Comparison of ENCODE assay signal across 11 mouse cellular contexts in the genomic region with DNA sequence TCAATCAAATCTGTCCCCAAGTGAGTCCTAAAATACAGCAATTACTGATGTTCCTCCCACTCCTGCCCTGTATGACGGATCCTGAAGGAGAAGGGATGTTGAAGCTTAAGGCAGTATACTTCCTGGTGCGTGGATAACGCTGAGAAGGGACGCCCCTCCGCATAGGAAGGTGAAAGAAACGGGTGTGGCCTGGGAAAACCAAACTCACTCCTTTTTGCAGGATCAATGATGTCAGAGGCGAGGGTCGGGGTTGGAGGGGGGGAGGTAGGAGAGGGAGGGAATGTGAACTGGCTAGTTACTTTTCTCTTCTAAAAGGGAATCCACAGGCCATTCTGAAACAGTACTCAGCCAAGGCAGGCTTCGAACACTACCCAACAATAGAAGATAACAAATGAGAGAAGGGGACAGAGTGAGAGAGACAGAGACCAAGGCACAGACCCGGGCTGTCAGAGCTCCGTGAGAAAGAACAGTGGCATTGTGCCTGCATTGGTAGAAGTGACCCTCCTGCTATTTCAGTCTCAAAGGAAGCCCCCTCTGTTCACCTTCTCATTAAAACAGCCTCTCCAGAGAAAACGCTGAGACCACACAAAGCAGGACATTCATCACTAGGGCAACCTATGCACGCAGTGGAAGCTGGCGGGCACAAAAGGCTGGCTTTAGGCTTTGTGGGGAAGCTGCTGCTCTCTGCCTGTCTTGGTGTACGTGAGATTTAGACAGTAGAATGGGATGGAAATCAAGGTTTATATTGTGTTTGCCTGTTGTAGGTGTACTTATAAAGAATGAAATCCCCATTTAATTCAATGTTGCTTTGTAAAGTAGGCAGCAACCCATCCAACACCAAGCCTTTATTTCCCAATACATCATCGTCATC.
DNase-seq lines count a peak whose midpoint lies in the region; ATAC-seq lines count a peak whose summit lies in the region.
"Had no signal": no experiment of that assay in that cellular context is flagged by ENCODE, and none has a peak within 500 bp of the region (broad histone marks: within the 10 kb centered on the region; RNA-seq: fewer than 3 reads in every experiment).

No protein-coding gene starts in this region.

- 5% methylated on average over 16 of the region's 16 CpGs for WGBS in forebrain, embryonic 14.5 days
- WGBS in neural tube, embryonic 13.5 days: 22% methylated on average over 16 of the region's 16 CpGs

- DNase-seq in embryo, embryonic 11.5 days (ENCODE audit: low read depth, low spot score): peak; percentile 13
- DNase-seq in forebrain, embryonic 14.5 days (ENCODE audit: low spot score): peak; percentile 84
- peak; percentile 74 for DNase-seq in mesoderm, embryonic 11.5 days (ENCODE audit: low read depth, low spot score)
- no peak for DNase-seq in right cerebral cortex, adult 18-20 months
- DNase-seq in kidney, postnatal 36 days: no peak
- no peak for DNase-seq in ovary, postnatal 14 days (ENCODE audit: low spot score)
- DNase-seq: liver; thymus, postnatal 14 days had no signal

- peak; percentile 94 for ATAC-seq in forebrain, embryonic 14.5 days
- peak; percentile 95 for ATAC-seq in neural tube, embryonic 13.5 days (ENCODE audit: low read depth)

- no peaks in the 10 kb centered on the region for H3K9me3 ChIP-seq in forebrain, embryonic 14.5 days (replicated peaks; ENCODE audit: control insufficient read depth, low read length)
- H3K9me3 ChIP-seq in neural tube, embryonic 13.5 days: no peaks in the 10 kb centered on the region; the same call in 1 of the 2 replicates
- H3K9me3 ChIP-seq: heart, embryonic 10.5 days; lung, embryonic 15.5 days had no signal

- peak overlapping the region; percentile 6; the same call in 1 of the 2 replicates for H3K9ac ChIP-seq in forebrain, embryonic 14.5 days (ENCODE audit: low read length)
- no peak overlapping the region for H3K9ac ChIP-seq in neural tube, embryonic 13.5 days
- H3K9ac ChIP-seq: lung, embryonic 15.5 days had no signal

- H3K4me1 ChIP-seq in forebrain, embryonic 14.5 days (ENCODE audit: control insufficient read depth, insufficient read depth, low read length): peaks cover 7% of the 10 kb centered on the region; the same call in 1 of the 2 replicates
- peaks cover 12% of the 10 kb centered on the region for H3K4me1 ChIP-seq in neural tube, embryonic 13.5 days (replicated peaks)
- H3K4me1 ChIP-seq: heart, embryonic 10.5 days; lung, embryonic 15.5 days had no signal

- peak overlapping the region; percentile 74 for H3K27ac ChIP-seq in forebrain, embryonic 14.5 days (ENCODE audit: low read depth, low read length)
- H3K27ac ChIP-seq in neural tube, embryonic 13.5 days (replicated peaks): peak overlapping the region; percentile 50
- H3K27ac ChIP-seq: heart, embryonic 10.5 days; lung, embryonic 15.5 days had no signal

- H3K4me3 ChIP-seq in forebrain, embryonic 14.5 days (ENCODE audit: low read depth, low read length): 0 out of 2 replicates have a peak overlapping the region, but pooled peaks have one; percentile 5
- H3K4me3 ChIP-seq in neural tube, embryonic 13.5 days: no peak overlapping the region
- H3K4me3 ChIP-seq: heart, embryonic 10.5 days; lung, embryonic 15.5 days had no signal

- no peaks in the 10 kb centered on the region for H3K27me3 ChIP-seq in forebrain, embryonic 14.5 days (replicated peaks; ENCODE audit: control insufficient read depth, insufficient read depth, low read length)
- no peaks in the 10 kb centered on the region for H3K27me3 ChIP-seq in neural tube, embryonic 13.5 days
- H3K27me3 ChIP-seq: lung, embryonic 15.5 days had no signal

- H3K4me2 ChIP-seq in forebrain, embryonic 14.5 days (ENCODE audit: low read length): peak overlapping the region; percentile 30
- H3K4me2 ChIP-seq in neural tube, embryonic 13.5 days: peak overlapping the region; percentile 24; the same call in 1 of the 2 replicates
- H3K4me2 ChIP-seq: lung, embryonic 15.5 days had no signal

- no peaks in the 10 kb centered on the region for H3K36me3 ChIP-seq in forebrain, embryonic 14.5 days (ENCODE audit: control insufficient read depth, insufficient read depth, low read length)
- H3K36me3 ChIP-seq in neural tube, embryonic 13.5 days: no peaks in the 10 kb centered on the region
- H3K36me3 ChIP-seq: heart, embryonic 10.5 days; lung, embryonic 15.5 days had no signal

Comparison
In these comparisons a context has a peak if more than half of its experiments do, and no peak if none do; other contexts are left out.
1. DNase-seq: peak in embryo, embryonic 11.5 days (single experiment), forebrain, embryonic 14.5 days (single experiment) and mesoderm, embryonic 11.5 days (single experiment); none in right cerebral cortex, adult 18-20 months (single experiment), kidney, postnatal 36 days (0 of 2) and ovary, postnatal 14 days (single experiment).